In the genomic region with DNA sequence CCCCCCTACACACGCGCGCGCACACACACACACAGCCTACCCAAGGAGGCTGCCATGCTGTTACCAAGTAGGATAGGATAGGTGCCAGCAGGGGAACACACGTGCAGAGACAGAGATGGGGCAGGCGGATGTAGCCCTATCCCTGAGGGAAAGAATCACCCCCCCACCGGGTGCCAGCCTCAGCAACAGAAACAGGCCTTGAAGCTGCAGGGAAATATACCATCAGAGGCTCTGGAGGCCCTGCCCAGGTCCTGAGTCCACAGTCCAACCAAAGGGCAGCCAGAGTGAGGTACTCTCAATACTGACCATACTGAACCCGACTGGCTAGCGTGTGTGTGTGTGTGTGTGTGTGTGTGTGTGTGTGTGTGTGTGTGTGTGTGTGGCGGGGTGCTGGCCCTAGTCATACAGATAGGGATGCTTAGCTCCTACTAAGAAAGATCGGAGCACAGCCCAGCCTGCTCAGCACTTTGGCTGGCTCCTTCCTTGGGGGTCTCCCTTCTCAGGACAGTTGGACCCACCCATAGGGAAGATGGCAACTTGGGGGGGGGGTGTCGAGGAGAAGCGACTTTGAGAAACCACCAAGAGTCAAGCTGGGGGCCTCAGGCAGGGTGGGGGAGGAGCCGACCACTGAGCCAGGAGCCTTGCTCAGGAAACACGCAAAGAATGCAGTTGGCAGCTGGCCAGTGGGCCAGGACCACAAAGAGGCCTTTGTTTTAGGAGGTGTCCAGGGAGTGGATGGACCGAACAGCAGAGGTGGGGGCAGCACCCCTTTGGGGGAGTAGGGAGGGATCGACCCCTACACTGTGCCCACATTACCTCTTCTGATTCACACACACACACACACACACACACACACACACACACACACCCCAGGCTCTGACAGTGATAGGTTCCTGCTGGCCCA, we compare ENCODE assay signal across 7 mouse cellular contexts. TPM values are rescaled to one million over a fixed set of nuclear protein-coding genes. Genes with fewer than 3 reads are reported as not detected.
DNase-seq lines count a peak whose midpoint lies in the region; ATAC-seq lines count a peak whose summit lies in the region.

No protein-coding gene starts in this region.

- H3K4me2 ChIP-seq in liver, embryonic 13.5 days = no peak overlapping the region
- peak overlapping the region; percentile 29 for H3K4me2 ChIP-seq in neural tube, embryonic 11.5 days (ENCODE audit: low read depth)

- no peak overlapping the region for H3K4me3 ChIP-seq in brown adipose tissue, adult 24 weeks (ENCODE audit: insufficient read depth, low read depth, low read length)
- no peak overlapping the region for H3K4me3 ChIP-seq in liver, embryonic 13.5 days (replicated peaks)
- no peak overlapping the region for H3K4me3 ChIP-seq in neural tube, embryonic 11.5 days (ENCODE audit: low read depth, low read length)

- WGBS in liver, embryonic 13.5 days (ENCODE audit: insufficient replicate concordance) = 39% methylated on average over 17 of the region's 17 CpGs
- WGBS in neural tube, embryonic 11.5 days = 8% methylated on average over 15 of the region's 17 CpGs

- peaks cover 36% of the 10 kb centered on the region for H3K4me1 ChIP-seq in brown adipose tissue, adult 24 weeks (ENCODE audit: control insufficient read depth, insufficient read depth, insufficient read length, low read length)
- peaks cover 67% of the 10 kb centered on the region for H3K4me1 ChIP-seq in liver, embryonic 13.5 days (replicated peaks)
- H3K4me1 ChIP-seq in neural tube, embryonic 11.5 days (ENCODE audit: control insufficient read depth, insufficient read depth, low read length) = peaks cover 34% of the 10 kb centered on the region

- no peak overlapping the region for H3K9ac ChIP-seq in liver, embryonic 13.5 days
- H3K9ac ChIP-seq in neural tube, embryonic 11.5 days (ENCODE audit: low read length) = peak overlapping the region; percentile 22; the same call in 1 of the 2 replicates

- ATAC-seq in liver, embryonic 13.5 days (ENCODE audit: low read depth) = 0 out of 2 replicates have a peak, but pooled peaks have one; percentile 28
- peak; percentile 78 for ATAC-seq in neural tube, embryonic 11.5 days (ENCODE audit: insufficient read depth, low FRiP score, low TSS enrichment)

- DNase-seq in MN1 (ENCODE audit: low spot score) = peak; percentile 82
- peak; percentile 73 to 90 for DNase-seq in gastrocnemius, postnatal 4 days (ENCODE audit: low spot score in 2 of 2)
- DNase-seq in hindlimb bud, embryonic 11.5 days (ENCODE audit: extremely low spot score, low read depth, low spot score) = peak; percentile 50
- no peak for DNase-seq in liver, embryonic 13.5 days
- peak; percentile 87 for DNase-seq in neural tube, embryonic 11.5 days (ENCODE audit: low spot score)
- no peak for DNase-seq in thymus, postnatal 10 days (ENCODE audit: low spot score in 2 of 2)

- no peaks in the 10 kb centered on the region for H3K9me3 ChIP-seq in liver, embryonic 13.5 days (replicated peaks)
- H3K9me3 ChIP-seq in neural tube, embryonic 11.5 days (ENCODE audit: control insufficient read depth, low read length) = no peaks in the 10 kb centered on the region

- H3K36me3 ChIP-seq in liver, embryonic 13.5 days = no peaks in the 10 kb centered on the region
- H3K36me3 ChIP-seq in neural tube, embryonic 11.5 days (ENCODE audit: control insufficient read depth, insufficient read depth, low read length) = no peaks in the 10 kb centered on the region

- H3K27me3 ChIP-seq in liver, embryonic 13.5 days = peaks cover 70% of the 10 kb centered on the region
- H3K27me3 ChIP-seq in neural tube, embryonic 11.5 days (ENCODE audit: control insufficient read depth, insufficient read depth, low read length) = peaks cover 97% of the 10 kb centered on the region

- peak overlapping the region; percentile 76 for H3K27ac ChIP-seq in brown adipose tissue, adult 24 weeks (replicated peaks; ENCODE audit: low read depth, low read length)
- peak overlapping the region; percentile 39; the same call in 1 of the 2 replicates for H3K27ac ChIP-seq in liver, embryonic 13.5 days
- H3K27ac ChIP-seq in neural tube, embryonic 11.5 days (ENCODE audit: low read depth, low read length) = peak overlapping the region; percentile 1; the same call in 1 of the 2 replicates

RNA-seq across cellular contexts. Expression of a gene that starts 21.0 kb away (rescaled TPM):
- polyA plus RNA-seq in brown adipose tissue, adult 24 weeks (2012; ENCODE audit: insufficient read depth, insufficient read length, missing spikeins) = 1.9 TPM in 1 of 2 replicates, not detected in the other
- total RNA-seq in gastrocnemius, postnatal 4 days (2021) = 10 to 100 TPM in 1 of 2 experiments, 1 to 10 TPM in 1; 7.8 to 10.2 TPM
- polyA plus RNA-seq in liver, embryonic 13.5 days (2015; fragmentation: Nextera tagmentation; extraction: Ambion mirVana) = 9.6 and 10.0 TPM in 2 replicates
- 0.84 and 1.8 TPM in 2 replicates for polyA plus RNA-seq in neural tube, embryonic 11.5 days (2014; fragmentation: Nextera tagmentation; extraction: Ambion mirVana)

RNA-seq across cellular contexts. Expression of a gene that starts 42.5 kb away (rescaled TPM):
- polyA plus RNA-seq in brown adipose tissue, adult 24 weeks (2012; ENCODE audit: insufficient read depth, insufficient read length, missing spikeins) = 2.9 and 3.1 TPM in 2 replicates
- total RNA-seq in gastrocnemius, postnatal 4 days (2021) = 1 to 10 TPM; 6.0 to 7.1 TPM
- polyA plus RNA-seq in liver, embryonic 13.5 days (2015; fragmentation: Nextera tagmentation; extraction: Ambion mirVana) = 61.2 and 61.3 TPM in 2 replicates
- 4.6 and 5.3 TPM in 2 replicates for polyA plus RNA-seq in neural tube, embryonic 11.5 days (2014; fragmentation: Nextera tagmentation; extraction: Ambion mirVana)

RNA-seq across cellular contexts. Expression of a gene that starts 56.1 kb away (rescaled TPM):
- 19.0 and 22.9 TPM in 2 replicates for polyA plus RNA-seq in brown adipose tissue, adult 24 weeks (2012; ENCODE audit: insufficient read depth, insufficient read length, missing spikeins)
- total RNA-seq in gastrocnemius, postnatal 4 days (2021) = 10 to 100 TPM; 44.9 to 45.6 TPM
- 6.9 and 7.6 TPM in 2 replicates for polyA plus RNA-seq in liver, embryonic 13.5 days (2015; fragmentation: Nextera tagmentation; extraction: Ambion mirVana)
- 26.2 and 27.0 TPM in 2 replicates for polyA plus RNA-seq in neural tube, embryonic 11.5 days (2014; fragmentation: Nextera tagmentation; extraction: Ambion mirVana)

RNA-seq across cellular contexts. Expression of a gene that starts 56.4 kb away (rescaled TPM):
- polyA plus RNA-seq in brown adipose tissue, adult 24 weeks (2012; ENCODE audit: insufficient read depth, insufficient read length, missing spikeins) = 74.6 and 78.4 TPM in 2 replicates
- total RNA-seq in gastrocnemius, postnatal 4 days (2021) = 100 to 1,000 TPM; 517 to 591 TPM
- 2.3 and 3.4 TPM in 2 replicates for polyA plus RNA-seq in liver, embryonic 13.5 days (2015; fragmentation: Nextera tagmentation; extraction: Ambion mirVana)
- 3.1 and 3.7 TPM in 2 replicates for polyA plus RNA-seq in neural tube, embryonic 11.5 days (2014; fragmentation: Nextera tagmentation; extraction: Ambion mirVana)

RNA-seq across cellular contexts. Expression of a gene that starts 57.7 kb away (rescaled TPM):
- 25.1 and 33.4 TPM in 2 replicates for polyA plus RNA-seq in brown adipose tissue, adult 24 weeks (2012; ENCODE audit: insufficient read depth, insufficient read length, missing spikeins)
- 10 to 100 TPM; 50.5 to 53.8 TPM for total RNA-seq in gastrocnemius, postnatal 4 days (2021)
- polyA plus RNA-seq in liver, embryonic 13.5 days (2015; fragmentation: Nextera tagmentation; extraction: Ambion mirVana) = 45.9 and 46.8 TPM in 2 replicates
- 60.4 and 60.6 TPM in 2 replicates for polyA plus RNA-seq in neural tube, embryonic 11.5 days (2014; fragmentation: Nextera tagmentation; extraction: Ambion mirVana)

Comparison
In these comparisons a context has a peak if more than half of its experiments do, and no peak if none do; other contexts are left out.
1. DNase-seq: peak in MN1 (single experiment), gastrocnemius, postnatal 4 days (2 of 2), hindlimb bud, embryonic 11.5 days (single experiment) and neural tube, embryonic 11.5 days (single experiment); none in liver, embryonic 13.5 days (single experiment) and thymus, postnatal 10 days (0 of 2).
2. H3K27ac ChIP-seq: peak in every context shown above with its lines; median percentile 76 in brown adipose tissue, adult 24 weeks; 39 in liver, embryonic 13.5 days; 1 in neural tube, embryonic 11.5 days.